Mouse (Mus musculus): ENCODE measurements at regions not wholly inside any gene's neighbourhood (a gene's known extent, or its start where the extent isn't known, plus 50 kb on each side); places are given as distances from the start of the nearest gene placed in this dataset.

GRCm38 (mm10) chr12:15357808-15358207, 458.9 kb downstream of the Trib2 start:
- WGBS = 83% methylated on average over 1 of the region's 1 CpGs
- Histone ChIP-seq H3K4me1 (ENCODE audit: control insufficient read depth, insufficient read depth, low read length) (no peaks in the 10 kb centered on the region), H3K9ac (replicated peaks; ENCODE audit: low read length) (no peak overlapping the region), H3K27ac (replicated peaks; ENCODE audit: low read depth, low read length) (no peak overlapping the region), H3K27me3 (ENCODE audit: control insufficient read depth, insufficient read depth, low read length) (no peaks in the 10 kb centered on the region), H3K4me2 (ENCODE audit: low read depth, low read length) (no peak overlapping the region), H3K9me3 (replicated peaks; ENCODE audit: control insufficient read depth, low read length) (no peaks in the 10 kb centered on the region), H3K36me3 (replicated peaks; ENCODE audit: control insufficient read depth, insufficient read depth, low read depth, low read length) (no peaks in the 10 kb centered on the region), H3K4me3 (ENCODE audit: low read depth, low read length) (no peak overlapping the region)
- no peak for ATAC-seq (replicated peaks; ENCODE audit: insufficient number of reproducible peaks, low FRiP score, low TSS enrichment, low read depth)
- no peak for DNase-seq (ENCODE audit: low spot score)

GRCm38 (mm10) chr12:15320697-15321449, 495.8 kb downstream of the Trib2 start:
- H3K4me3 ChIP-seq (ENCODE audit: low read depth, low read length) = no peak overlapping the region
- H3K27me3 ChIP-seq (ENCODE audit: control insufficient read depth, insufficient read depth, low read length) = no peaks in the 10 kb centered on the region
- H3K4me2 ChIP-seq (ENCODE audit: low read depth, low read length) = no peak overlapping the region
- no peak overlapping the region for H3K27ac ChIP-seq (replicated peaks; ENCODE audit: low read depth, low read length)
- H3K9me3 ChIP-seq (replicated peaks; ENCODE audit: control insufficient read depth, low read length) = no peaks in the 10 kb centered on the region
- no peaks in the 10 kb centered on the region for H3K36me3 ChIP-seq (replicated peaks; ENCODE audit: control insufficient read depth, insufficient read depth, low read depth, low read length)
- DNase-seq (ENCODE audit: low spot score) (no peak), ATAC-seq (replicated peaks; ENCODE audit: insufficient number of reproducible peaks, low FRiP score, low TSS enrichment, low read depth) (no peak)
- H3K9ac ChIP-seq (replicated peaks; ENCODE audit: low read length) = no peak overlapping the region
- no peaks in the 10 kb centered on the region for H3K4me1 ChIP-seq (ENCODE audit: control insufficient read depth, insufficient read depth, low read length)
- WGBS = 75% methylated on average over 5 of the region's 5 CpGs

- Histone ChIP-seq H3K27ac (replicated peaks; ENCODE audit: low read depth, low read length) (no peak overlapping the region), H3K4me3 (ENCODE audit: low read depth, low read length) (no peak overlapping the region), H3K4me1 (ENCODE audit: control insufficient read depth, insufficient read depth, low read length) (no peaks in the 10 kb centered on the region), H3K4me2 (ENCODE audit: low read depth, low read length) (no peak overlapping the region), H3K9ac (replicated peaks; ENCODE audit: low read length) (no peak overlapping the region), H3K9me3 (replicated peaks; ENCODE audit: control insufficient read depth, low read length) (no peaks in the 10 kb centered on the region), H3K36me3 (replicated peaks; ENCODE audit: control insufficient read depth, insufficient read depth, low read depth, low read length) (no peaks in the 10 kb centered on the region), H3K27me3 (ENCODE audit: control insufficient read depth, insufficient read depth, low read length) (no peaks in the 10 kb centered on the region)
- ATAC-seq (replicated peaks; ENCODE audit: insufficient number of reproducible peaks, low FRiP score, low TSS enrichment, low read depth) (no peak), DNase-seq (ENCODE audit: low spot score) (no peak)
- WGBS = 54% methylated on average over 1 of the region's 1 CpGs
Observed at GRCm38 (mm10) chr12:15319647-15320046, 497.1 kb downstream of the Trib2 start.

- WGBS = 86% methylated on average over 2 of the region's 2 CpGs
- no peak overlapping the region for H3K4me3 ChIP-seq (ENCODE audit: low read depth, low read length)
- DNase-seq (ENCODE audit: low spot score) (no peak), ATAC-seq (replicated peaks; ENCODE audit: insufficient number of reproducible peaks, low FRiP score, low TSS enrichment, low read depth) (no peak)
- no peaks in the 10 kb centered on the region for H3K4me1 ChIP-seq (ENCODE audit: control insufficient read depth, insufficient read depth, low read length)
- H3K27me3 ChIP-seq (ENCODE audit: control insufficient read depth, insufficient read depth, low read length) = no peaks in the 10 kb centered on the region
- H3K4me2 ChIP-seq (ENCODE audit: low read depth, low read length) = no peak overlapping the region
- no peaks in the 10 kb centered on the region for H3K9me3 ChIP-seq (replicated peaks; ENCODE audit: control insufficient read depth, low read length)
- no peak overlapping the region for H3K27ac ChIP-seq (replicated peaks; ENCODE audit: low read depth, low read length)
- H3K36me3 ChIP-seq (replicated peaks; ENCODE audit: control insufficient read depth, insufficient read depth, low read depth, low read length) = no peaks in the 10 kb centered on the region
- no peak overlapping the region for H3K9ac ChIP-seq (replicated peaks; ENCODE audit: low read length)
Observed at GRCm38 (mm10) chr12:15294898-15295297, 521.8 kb downstream of the Trib2 start.

- no peaks in the 10 kb centered on the region for H3K9me3 ChIP-seq (replicated peaks; ENCODE audit: control insufficient read depth, low read length)
- ATAC-seq (replicated peaks; ENCODE audit: insufficient number of reproducible peaks, low FRiP score, low TSS enrichment, low read depth) (no peak), DNase-seq (ENCODE audit: low spot score) (no peak)
- no peak overlapping the region for H3K27ac ChIP-seq (replicated peaks; ENCODE audit: low read depth, low read length)
- H3K9ac ChIP-seq (replicated peaks; ENCODE audit: low read length) = no peak overlapping the region
- H3K4me2 ChIP-seq (ENCODE audit: low read depth, low read length) = no peak overlapping the region
- no peak overlapping the region for H3K4me3 ChIP-seq (ENCODE audit: low read depth, low read length)
- WGBS = 88% methylated on average over 1 of the region's 1 CpGs
- H3K4me1 ChIP-seq (ENCODE audit: control insufficient read depth, insufficient read depth, low read length) = no peaks in the 10 kb centered on the region
- H3K36me3 ChIP-seq (replicated peaks; ENCODE audit: control insufficient read depth, insufficient read depth, low read depth, low read length) = no peaks in the 10 kb centered on the region
- H3K27me3 ChIP-seq (ENCODE audit: control insufficient read depth, insufficient read depth, low read length) = no peaks in the 10 kb centered on the region
Observed at GRCm38 (mm10) chr12:15262165-15262564, 554.6 kb downstream of the Trib2 start.

GRCm38 (mm10) chr12:15261604-15262003, 555.1 kb downstream of the Trib2 start:
- Histone ChIP-seq H3K27ac (replicated peaks; ENCODE audit: low read depth, low read length) (no peak overlapping the region), H3K36me3 (replicated peaks; ENCODE audit: control insufficient read depth, insufficient read depth, low read depth, low read length) (no peaks in the 10 kb centered on the region), H3K9ac (replicated peaks; ENCODE audit: low read length) (no peak overlapping the region), H3K4me2 (ENCODE audit: low read depth, low read length) (no peak overlapping the region), H3K4me3 (ENCODE audit: low read depth, low read length) (no peak overlapping the region), H3K9me3 (replicated peaks; ENCODE audit: control insufficient read depth, low read length) (no peaks in the 10 kb centered on the region), H3K27me3 (ENCODE audit: control insufficient read depth, insufficient read depth, low read length) (no peaks in the 10 kb centered on the region), H3K4me1 (ENCODE audit: control insufficient read depth, insufficient read depth, low read length) (no peaks in the 10 kb centered on the region)
- no peak for DNase-seq (ENCODE audit: low spot score)
- ATAC-seq (replicated peaks; ENCODE audit: insufficient number of reproducible peaks, low FRiP score, low TSS enrichment, low read depth) = no peak
- 83% methylated on average over 1 of the region's 1 CpGs for WGBS

GRCm38 (mm10) chr12:15260907-15261415, 555.8 kb downstream of the Trib2 start:
- Histone ChIP-seq H3K27me3 (ENCODE audit: control insufficient read depth, insufficient read depth, low read length) (no peaks in the 10 kb centered on the region), H3K4me3 (ENCODE audit: low read depth, low read length) (no peak overlapping the region), H3K9ac (replicated peaks; ENCODE audit: low read length) (no peak overlapping the region), H3K4me1 (ENCODE audit: control insufficient read depth, insufficient read depth, low read length) (no peaks in the 10 kb centered on the region), H3K36me3 (replicated peaks; ENCODE audit: control insufficient read depth, insufficient read depth, low read depth, low read length) (no peaks in the 10 kb centered on the region), H3K27ac (replicated peaks; ENCODE audit: low read depth, low read length) (no peak overlapping the region), H3K4me2 (ENCODE audit: low read depth, low read length) (no peak overlapping the region), H3K9me3 (replicated peaks; ENCODE audit: control insufficient read depth, low read length) (no peaks in the 10 kb centered on the region)
- 56% methylated on average over 2 of the region's 2 CpGs for WGBS
- no peak for DNase-seq (ENCODE audit: low spot score)
- no peak for ATAC-seq (replicated peaks; ENCODE audit: insufficient number of reproducible peaks, low FRiP score, low TSS enrichment, low read depth)

- H3K4me2 ChIP-seq (ENCODE audit: low read depth, low read length) = no peak overlapping the region
- DNase-seq (ENCODE audit: low spot score) = no peak
- H3K27ac ChIP-seq (replicated peaks; ENCODE audit: low read depth, low read length) = no peak overlapping the region
- H3K4me3 ChIP-seq (ENCODE audit: low read depth, low read length) = no peak overlapping the region
- no peaks in the 10 kb centered on the region for H3K9me3 ChIP-seq (replicated peaks; ENCODE audit: control insufficient read depth, low read length)
- 86% methylated on average over 4 of the region's 4 CpGs for WGBS
- H3K9ac ChIP-seq (replicated peaks; ENCODE audit: low read length) = no peak overlapping the region
- H3K4me1 ChIP-seq (ENCODE audit: control insufficient read depth, insufficient read depth, low read length) = no peaks in the 10 kb centered on the region
- no peaks in the 10 kb centered on the region for H3K27me3 ChIP-seq (ENCODE audit: control insufficient read depth, insufficient read depth, low read length)
- H3K36me3 ChIP-seq (replicated peaks; ENCODE audit: control insufficient read depth, insufficient read depth, low read depth, low read length) = no peaks in the 10 kb centered on the region
- ATAC-seq (replicated peaks; ENCODE audit: insufficient number of reproducible peaks, low FRiP score, low TSS enrichment, low read depth) = no peak
Observed at GRCm38 (mm10) chr12:15244966-15245365, 571.8 kb downstream of the Trib2 start.

All from embryonic facial prominence, embryonic 11.5 days (tissue).